Mouse (Mus musculus) stomach, postnatal 0 days (tissue): ENCODE measurements around the gene Olfr64. TPM values are rescaled to one million over a fixed set of nuclear protein-coding genes. Genes with fewer than 3 reads are reported as not detected.

Experiments used
- ATAC-seq: fragments of 200-750 bp; cut with Nextera tagmentation; 2 replicates; pipeline ENCODE4 v1.8.0; 2017; ENCODE audit not compliant: low FRiP score, low TSS enrichment
- DNase-seq: peaks from one replicate; pipeline ENCODE4 v3.0.0-alpha.2; 2016; ENCODE audit warnings: low spot score
- H3K27ac ChIP-seq: fragments of 300-500 bp; sonication (generic); replicated peaks from 2 replicates; pipeline ENCODE4 v1.5.1; 2014; ENCODE audit warnings: mild to moderate bottlenecking, control low read depth
- H3K27me3 ChIP-seq: fragments of 300-500 bp; sonication (generic); 2 replicates; pipeline ENCODE4 v1.6.1; 2014; ENCODE audit warnings: low read length; ENCODE audit not compliant: control insufficient read depth, insufficient read depth
- H3K36me3 ChIP-seq: fragments of 300-500 bp; sonication (generic); 2 replicates; pipeline ENCODE4 v1.6.1; 2014; ENCODE audit warnings: low read length, mixed read lengths; ENCODE audit not compliant: control insufficient read depth, insufficient read depth
- H3K4me1 ChIP-seq: fragments of 300-500 bp; sonication (generic); replicated peaks from 2 replicates; pipeline ENCODE4 v1.6.1; 2014; ENCODE audit warnings: antibody characterized with exemption; ENCODE audit not compliant: control insufficient read depth, insufficient read depth
- H3K4me2 ChIP-seq: fragments of 300-500 bp; sonication (generic); replicated peaks from 2 replicates; pipeline ENCODE4 v1.6.1; 2014; ENCODE audit warnings: low read depth, mild to moderate bottlenecking, control low read depth, moderate library complexity
- H3K4me3 ChIP-seq: fragments of 300-500 bp; sonication (generic); 2 replicates; pipeline ENCODE4 v1.5.1; 2014; ENCODE audit warnings: low read depth, low read length, control low read depth
- H3K9ac ChIP-seq: fragments of 300-500 bp; sonication (generic); 2 replicates; pipeline ENCODE4 v1.6.1; 2014; ENCODE audit warnings: mild to moderate bottlenecking, low read length, control low read depth, mixed read lengths
- H3K9me3 ChIP-seq: fragments of 300-500 bp; sonication (generic); 2 replicates; pipeline ENCODE4 v1.6.1; 2016; ENCODE audit warnings: low read length; ENCODE audit not compliant: control insufficient read depth
- CTCF ChIP-seq: IDR thresholded peaks from 2 replicates; pipeline ENCODE4 v1.5.1; 2016; ENCODE audit warnings: antibody characterized with exemption, low read depth, mild to moderate bottlenecking, moderate library complexity
- EP300 ChIP-seq: optimal IDR thresholded peaks from 2 replicates; pipeline ENCODE3; 2016; ENCODE audit warnings: antibody characterized with exemption
- WGBS: fragments of 180-500 bp; shearing (Covaris S2); extraction: QIAGEN DNeasy Blood & Tissue Kit; methylation state at CpG from one replicate; pipeline ENCODE4 v1.1.7; 2014; 5-methylcytosine and 5-hydroxymethylcytosine counted together
- polyA plus RNA-seq: library from polyadenylated mRNA; unstranded; fragments of >200 nt; fragmentation: Nextera tagmentation; extraction: Ambion mirVana; gene quantifications from 2 replicates; pipeline ENCODE4 v1.2.1, GENCODE M21; 2015

The Olfr64 gene
- polyA plus RNA-seq, 1 experiment from 2014 or later: not detected

GRCm38 (mm10) chr7:103870667-103871066 lies 23.6 kb downstream of the Olfr64 start:
- H3K4me1 ChIP-seq: no peaks in the 10 kb centered on the region
- H3K9ac ChIP-seq: no peak overlapping the region
- H3K36me3 ChIP-seq: no peaks in the 10 kb centered on the region
- TF ChIP-seq EP300 (no peak), CTCF (no peak)
- ATAC-seq (no peak), DNase-seq (no peak)
- no peak overlapping the region for H3K4me2 ChIP-seq
- H3K27ac ChIP-seq: no peak overlapping the region
- no peaks in the 10 kb centered on the region for H3K9me3 ChIP-seq
- H3K4me3 ChIP-seq: no peak overlapping the region
- no peaks in the 10 kb centered on the region for H3K27me3 ChIP-seq

GRCm38 (mm10) chr7:103865716-103866115 lies 28.6 kb downstream of the Olfr64 start:
- TF ChIP-seq EP300: no peak
- no peak for TF ChIP-seq CTCF
- H3K9me3 ChIP-seq: no peaks in the 10 kb centered on the region
- no peaks in the 10 kb centered on the region for H3K4me1 ChIP-seq
- no peak overlapping the region for H3K4me3 ChIP-seq
- no peak for DNase-seq
- no peaks in the 10 kb centered on the region for H3K27me3 ChIP-seq
- no peak overlapping the region for H3K9ac ChIP-seq
- no peak overlapping the region for H3K4me2 ChIP-seq
- no peak overlapping the region for H3K27ac ChIP-seq
- no peak for ATAC-seq
- H3K36me3 ChIP-seq: no peaks in the 10 kb centered on the region

- no peak overlapping the region for H3K27ac ChIP-seq
- H3K9me3 ChIP-seq: no peaks in the 10 kb centered on the region
- H3K4me2 ChIP-seq: no peak overlapping the region
- 71% methylated on average over 3 of the region's 3 CpGs for WGBS
- TF ChIP-seq EP300: no peak
- TF ChIP-seq CTCF: no peak
- ATAC-seq: no peak
- no peak overlapping the region for H3K9ac ChIP-seq
- no peak for DNase-seq
- no peak overlapping the region for H3K4me3 ChIP-seq
- H3K27me3 ChIP-seq: no peaks in the 10 kb centered on the region
- H3K4me1 ChIP-seq: no peaks in the 10 kb centered on the region
- H3K36me3 ChIP-seq: no peaks in the 10 kb centered on the region
These were observed 32.8 kb downstream of the Olfr64 start for GRCm38 (mm10) chr7:103861531-103861930.

GRCm38 (mm10) chr7:103860855-103861254 lies 33.4 kb downstream of the Olfr64 start:
- Histone ChIP-seq H3K4me3 (no peak overlapping the region), H3K36me3 (no peaks in the 10 kb centered on the region), H3K27ac (no peak overlapping the region), H3K4me2 (no peak overlapping the region), H3K9me3 (no peaks in the 10 kb centered on the region), H3K4me1 (no peaks in the 10 kb centered on the region), H3K27me3 (no peaks in the 10 kb centered on the region), H3K9ac (no peak overlapping the region)
- 32% methylated on average over 1 of the region's 1 CpGs for WGBS
- ATAC-seq: peak; percentile 91
- peak; percentile 59 for DNase-seq
- TF ChIP-seq CTCF (no peak), EP300 (no peak)

GRCm38 (mm10) chr7:103859076-103859475 lies 35.2 kb downstream of the Olfr64 start:
- no peak for TF ChIP-seq EP300
- TF ChIP-seq CTCF: no peak
- H3K27me3 ChIP-seq: no peaks in the 10 kb centered on the region
- H3K9me3 ChIP-seq: no peaks in the 10 kb centered on the region
- no peak overlapping the region for H3K4me3 ChIP-seq
- no peak overlapping the region for H3K4me2 ChIP-seq
- no peak overlapping the region for H3K27ac ChIP-seq
- 42% methylated on average over 2 of the region's 2 CpGs for WGBS
- no peaks in the 10 kb centered on the region for H3K4me1 ChIP-seq
- no peaks in the 10 kb centered on the region for H3K36me3 ChIP-seq
- H3K9ac ChIP-seq: no peak overlapping the region
- no peak for ATAC-seq
- no peak for DNase-seq

GRCm38 (mm10) chr7:103854669-103855068 lies 39.6 kb downstream of the Olfr64 start:
- no peaks in the 10 kb centered on the region for H3K36me3 ChIP-seq
- H3K27ac ChIP-seq: no peak overlapping the region
- no peak overlapping the region for H3K9ac ChIP-seq
- no peak for ATAC-seq
- H3K4me3 ChIP-seq: no peak overlapping the region
- WGBS: 45% methylated on average over 1 of the region's 1 CpGs
- no peak overlapping the region for H3K4me2 ChIP-seq
- H3K4me1 ChIP-seq: no peaks in the 10 kb centered on the region
- TF ChIP-seq EP300: no peak
- TF ChIP-seq CTCF: no peak
- no peak for DNase-seq
- no peaks in the 10 kb centered on the region for H3K27me3 ChIP-seq
- H3K9me3 ChIP-seq: no peaks in the 10 kb centered on the region

- H3K4me3 ChIP-seq: no peak within 1 kb of the TSS
These were observed 41.2 kb downstream of the Olfr64 start, which contains the start of gene Hbb-y for GRCm38 (mm10) chr7:103853090-103853489. Hbb-y (minus strand) TSS chr7:103853216.

More at GRCm38 (mm10) chr7:103853090-103853489, 41.2 kb downstream of the Olfr64 start, which contains the start of gene Hbb-y:
- Histone ChIP-seq H3K27me3 (no peaks in the 10 kb centered on the region), H3K4me2 (no peak within 1 kb of the TSS), H3K36me3 (no peaks in the 10 kb centered on the region), H3K4me1 (no peaks in the 10 kb centered on the region), H3K9ac (no peak within 1 kb of the TSS), H3K27ac (no peak within 1 kb of the TSS), H3K9me3 (no peaks in the 10 kb centered on the region)
- TF ChIP-seq EP300: no peak
- TF ChIP-seq CTCF: no peak
- no peak for ATAC-seq
- DNase-seq: no peak
- WGBS: 62% methylated on average over 2 of the region's 2 CpGs
